Mouse (Mus musculus) left cerebral cortex, adult 6 months (tissue): ENCODE measurements around the gene Mep1a. TPM values are rescaled to one million over a fixed set of nuclear protein-coding genes. Genes with fewer than 3 reads are reported as not detected.

ENCODE experiments used
- long read RNA-seq, 2 experiments: library from polyadenylated mRNA; unstranded; transcript quantifications; one replicate each; pipeline ENCODE4 v2.0.0; 2019 to 2020
- polyA plus RNA-seq: library from polyadenylated mRNA; unstranded; fragments of <200 nt; fragmentation: Nextera tagmentation; gene quantifications from 2 replicates; pipeline ENCODE4 v1.2.3, GENCODE M21; 2021

Gene Mep1a
- not detected in 2 replicates for polyA plus RNA-seq
- long read RNA-seq, experiment 1, result 0 reads
- long read RNA-seq, experiment 2, result 0 reads

DNA sequence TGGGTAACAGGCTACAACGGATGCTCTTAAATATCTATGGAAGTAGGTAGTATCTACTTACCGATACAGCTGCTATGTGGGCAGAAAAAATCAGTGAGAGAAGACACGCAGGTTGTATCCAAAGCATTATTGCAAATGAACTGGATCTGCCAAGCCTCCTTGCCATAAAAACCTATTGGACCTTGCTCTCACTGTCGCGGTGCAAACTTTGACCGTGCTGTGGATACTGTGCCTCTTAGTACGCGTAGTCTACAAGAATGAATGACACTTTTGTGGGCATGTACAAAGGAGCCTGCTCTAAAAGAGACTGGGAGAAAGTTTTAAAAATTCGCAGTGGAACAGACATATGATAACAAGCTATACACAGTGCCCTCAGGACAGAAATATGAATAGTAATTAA lies at the start of gene Mep1a:
Gene Mep1a, minus strand, starts transcription at position 221 of the 400 bp plus-strand sequence.

DNA sequence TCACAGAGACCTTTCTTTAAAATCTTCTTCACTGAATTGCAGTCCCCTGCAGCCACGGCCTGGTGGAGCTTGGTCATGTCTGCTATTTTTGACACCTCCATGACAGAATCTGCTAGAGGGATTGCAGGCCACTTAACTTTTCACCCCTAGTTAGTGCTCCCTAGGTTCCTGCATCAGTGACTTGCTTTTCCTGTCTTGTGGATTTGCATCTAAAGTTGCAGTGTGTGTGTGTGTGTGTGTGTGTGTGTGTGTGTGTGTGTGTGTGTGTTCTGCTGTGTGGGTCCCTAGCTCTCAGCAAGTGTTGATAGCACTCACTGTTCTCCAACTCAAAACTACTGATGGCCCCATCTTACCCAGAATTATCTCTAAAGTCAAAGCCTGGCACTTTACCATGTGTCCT lies 40.9 kb upstream of the Mep1a start, which contains the start of gene Ankrd66:
Gene Ankrd66, minus strand, starts transcription at position 101 of the 400 bp plus-strand sequence.

Other genes with a start within 250 kb of the Mep1a start
- gene Adgrf1, start 232.5 kb downstream of the Mep1a start, polyA plus RNA-seq, result not detected in 2 replicates
- gene Adgrf5, start 142.4 kb downstream of the Mep1a start, polyA plus RNA-seq, result 3.6 and 4.4 TPM in 2 replicates
- 0.21 and 0.76 TPM in 2 replicates for gene Ankrd66, start 40.8 kb upstream of the Mep1a start, polyA plus RNA-seq
- 206 and 221 TPM in 2 replicates for gene Pla2g7, start 65.3 kb upstream of the Mep1a start, polyA plus RNA-seq
- 0.16 and 0.18 TPM in 2 replicates for gene Tdrd6, start 127.5 kb upstream of the Mep1a start, polyA plus RNA-seq
- 19.0 and 23.4 TPM in 2 replicates for gene Slc25a27, start 164.4 kb upstream of the Mep1a start, polyA plus RNA-seq
- gene Cyp39a1, start 164.6 kb upstream of the Mep1a start, polyA plus RNA-seq, result 1.8 and 2.8 TPM in 2 replicates